Mouse (Mus musculus) midbrain, postnatal 0 days (tissue): ENCODE results near the gene Dync2li1. TPM values are rescaled to one million over a fixed set of nuclear protein-coding genes. Genes with fewer than 3 reads are reported as not detected.
A peak's percentile ranks its signal among the peaks of the same experiment; 100 is the strongest.

Experiments used
- ATAC-seq: fragments of 200-750 bp; cut with Nextera tagmentation; 2 replicates; pipeline ENCODE4 v1.8.0; 2017; ENCODE audit warnings: moderate number of reproducible peaks, mild to moderate bottlenecking, moderate TSS enrichment, moderate library complexity; ENCODE audit not compliant: low FRiP score
- DNase-seq: peaks from one replicate; pipeline ENCODE4 v3.0.0-alpha.2; 2015; ENCODE audit warnings: low spot score
- H3K27ac ChIP-seq: fragments of 300-500 bp; sonication (generic); 2 replicates; pipeline ENCODE4 v1.5.1; 2014; ENCODE audit warnings: low read depth, mild to moderate bottlenecking, low read length, mixed read lengths
- H3K27me3 ChIP-seq: fragments of 300-500 bp; sonication (generic); 2 replicates; pipeline ENCODE4 v1.6.1; 2014; ENCODE audit warnings: low read length, control low read depth, mixed read lengths; ENCODE audit not compliant: insufficient read depth
- H3K36me3 ChIP-seq: fragments of 300-500 bp; sonication (generic); 2 replicates; pipeline ENCODE4 v1.6.1; 2014; ENCODE audit warnings: low read length, control low read depth, mixed read lengths; ENCODE audit not compliant: insufficient read depth
- H3K4me1 ChIP-seq: fragments of 300-500 bp; sonication (generic); 2 replicates; pipeline ENCODE4 v1.6.1; 2014; ENCODE audit warnings: mild to moderate bottlenecking, control low read depth, antibody characterized with exemption, low read length, mixed read lengths; ENCODE audit not compliant: insufficient read depth
- H3K4me2 ChIP-seq: fragments of 300-500 bp; sonication (generic); 2 replicates; pipeline ENCODE4 v1.6.1; 2014; ENCODE audit warnings: low read depth, mild to moderate bottlenecking, low read length, mixed read lengths; ENCODE audit not compliant: poor library complexity, severe bottlenecking
- H3K4me3 ChIP-seq: fragments of 300-500 bp; sonication (generic); 2 replicates; pipeline ENCODE4 v1.5.1; 2014; ENCODE audit warnings: low read depth, mild to moderate bottlenecking, low read length, moderate library complexity
- H3K9ac ChIP-seq: fragments of 300-500 bp; sonication (generic); replicated peaks from 2 replicates; pipeline ENCODE4 v1.6.1; 2014; ENCODE audit warnings: mild to moderate bottlenecking, low read length, moderate library complexity, mixed read lengths; ENCODE audit not compliant: poor library complexity, severe bottlenecking
- H3K9me3 ChIP-seq: fragments of 300-500 bp; sonication (generic); 2 replicates; pipeline ENCODE4 v1.6.1; 2016; ENCODE audit warnings: low read length, control low read depth
- CTCF ChIP-seq: IDR thresholded peaks from 2 replicates; pipeline ENCODE4 v1.5.1; 2016; ENCODE audit warnings: antibody characterized with exemption, mild to moderate bottlenecking
- WGBS: fragments of 180-500 bp; shearing (Covaris S2); extraction: QIAGEN DNeasy Blood & Tissue Kit; methylation state at CpG from one replicate; pipeline ENCODE4 v1.1.7; 2014; 5-methylcytosine and 5-hydroxymethylcytosine counted together
- polyA plus RNA-seq: library from polyadenylated mRNA; unstranded; fragments of >200 nt; fragmentation: Nextera tagmentation; extraction: Ambion mirVana; gene quantifications from 2 replicates; pipeline ENCODE4 v1.2.1, GENCODE M21; 2015
- total RNA-seq: library from RNA; depleted of rRNA; stranded (reverse); fragments of >200 nt; gene quantifications from 2 replicates; pipeline ENCODE4 v1.2.3, GENCODE M21; 2014; rRNA removed

The Dync2li1 gene
- total and polyA plus RNA-seq, 2 experiments from 2014 or later = 18.3 to 36.1 TPM

GRCm38 (mm10) chr17:84693741-84694140 lies 67.4 kb downstream of the Dync2li1 start:
- TF ChIP-seq CTCF = no peak
- Histone ChIP-seq H3K27me3 (no peaks in the 10 kb centered on the region), H3K27ac (no peak overlapping the region), H3K4me1 (no peaks in the 10 kb centered on the region), H3K36me3 (no peaks in the 10 kb centered on the region), H3K9ac (no peak overlapping the region), H3K9me3 (no peaks in the 10 kb centered on the region), H3K4me3 (no peak overlapping the region), H3K4me2 (no peak overlapping the region)
- 75% methylated on average over 2 of the region's 2 CpGs for WGBS
- no peak for ATAC-seq
- no peak for DNase-seq

GRCm38 (mm10) chr17:84696537-84696936 lies 70.2 kb downstream of the Dync2li1 start:
- Histone ChIP-seq H3K4me2 (no peak overlapping the region), H3K36me3 (no peaks in the 10 kb centered on the region), H3K4me1 (no peaks in the 10 kb centered on the region), H3K27ac (no peak overlapping the region), H3K9ac (no peak overlapping the region), H3K27me3 (no peaks in the 10 kb centered on the region), H3K9me3 (no peaks in the 10 kb centered on the region), H3K4me3 (no peak overlapping the region)
- DNase-seq = no peak
- 74% methylated on average over 6 of the region's 6 CpGs for WGBS
- no peak for TF ChIP-seq CTCF
- no peak for ATAC-seq

DNA sequence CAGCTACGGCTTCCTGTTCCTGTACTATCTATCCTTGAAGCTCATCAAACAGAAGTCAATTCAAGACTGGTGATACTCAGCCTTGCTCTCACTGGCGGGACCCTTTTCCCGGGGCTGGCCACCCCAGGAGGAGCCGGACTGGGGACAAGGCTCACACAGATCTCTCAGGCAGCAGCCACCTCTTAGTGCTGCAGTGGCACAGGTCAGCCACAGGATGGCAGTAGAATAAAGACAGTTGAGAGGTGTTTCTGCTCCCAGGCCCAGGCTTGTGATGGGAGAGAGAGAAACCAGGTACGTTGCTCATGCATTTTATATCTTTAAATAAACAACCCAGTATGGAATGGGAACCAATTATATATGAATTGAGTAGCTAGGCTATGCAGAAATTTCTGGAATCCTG lies 72.4 kb downstream of the Dync2li1 start:
- peaks cover 4% of the 10 kb centered on the region; the same call in 1 of the 2 replicates for H3K4me1 ChIP-seq
- H3K4me2 ChIP-seq = no peak overlapping the region
- peak; percentile 95 for TF ChIP-seq CTCF
- no peaks in the 10 kb centered on the region for H3K9me3 ChIP-seq
- H3K4me3 ChIP-seq = no peak overlapping the region
- peak; percentile 79 for DNase-seq
- WGBS = 25% methylated on average over 5 of the region's 5 CpGs
- no peak overlapping the region for H3K27ac ChIP-seq
- H3K36me3 ChIP-seq = no peaks in the 10 kb centered on the region
- peak; percentile 51; the same call in 1 of the 2 replicates for ATAC-seq
- H3K27me3 ChIP-seq = no peaks in the 10 kb centered on the region
- no peak overlapping the region for H3K9ac ChIP-seq

Other genes with a start within 250 kb of the Dync2li1 start
- 12.2 and 24.1 TPM in 2 replicates for gene Thada, start 160.3 kb upstream of the Dync2li1 start, total RNA-seq
- 2.8 and 4.3 TPM in 2 replicates for gene Thada, start 160.3 kb upstream of the Dync2li1 start, polyA plus RNA-seq
- gene Plekhh2, start 114.6 kb upstream of the Dync2li1 start, total RNA-seq = 3.1 and 4.3 TPM in 2 replicates
- gene Plekhh2, start 114.6 kb upstream of the Dync2li1 start, polyA plus RNA-seq = 1.2 and 1.6 TPM in 2 replicates
- not detected in 2 replicates for gene Abcg8, start 49.8 kb downstream of the Dync2li1 start, total RNA-seq
- gene Abcg8, start 49.8 kb downstream of the Dync2li1 start, polyA plus RNA-seq = 0.06 TPM in 1 of 2 replicates, not detected in the other
- 2.9 and 3.0 TPM in 2 replicates for gene Abcg5, start 56.5 kb downstream of the Dync2li1 start, total RNA-seq
- 1.2 and 1.3 TPM in 2 replicates for gene Abcg5, start 56.5 kb downstream of the Dync2li1 start, polyA plus RNA-seq
- 53.5 and 68.0 TPM in 2 replicates for gene Lrpprc, start 164.3 kb downstream of the Dync2li1 start, total RNA-seq
- 39.1 and 41.3 TPM in 2 replicates for gene Lrpprc, start 164.3 kb downstream of the Dync2li1 start, polyA plus RNA-seq